21 mouse cellular contexts compared by ENCODE assay signal in genomic region chr8:35140775-35141174, GRCm38 (mm10).
"Had no signal": no experiment of that assay in that cellular context is flagged by ENCODE, and none has a peak within 500 bp of the region (broad histone marks: within the 10 kb centered on the region; RNA-seq: fewer than 3 reads in every experiment).

No protein-coding gene starts in this region.

- H3K36me3 ChIP-seq: heart, embryonic 13.5 days; heart, embryonic 15.5 days; hindbrain, embryonic 13.5 days; hindbrain, embryonic 15.5 days; kidney, embryonic 15.5 days; limb, embryonic 13.5 days; limb, embryonic 15.5 days; liver, embryonic 12.5 days had no signal

- H3K9ac ChIP-seq: heart, embryonic 13.5 days; heart, embryonic 15.5 days; hindbrain, embryonic 13.5 days; hindbrain, embryonic 15.5 days; kidney, embryonic 15.5 days; limb, embryonic 13.5 days; limb, embryonic 15.5 days; liver, embryonic 12.5 days; liver, embryonic 14.5 days had no signal

- DNase-seq: gastrocnemius, postnatal 14 days; gastrocnemius, postnatal 36 days; heart, adult 18-20 months; heart, postnatal 14 days; heart, postnatal 36 days; kidney, adult 18-20 months; kidney, adult 9 months; layer of hippocampus, adult 9-11 months; layer of hippocampus, postnatal 36 days; lung, adult 18-20 months had no signal

- H3K4me3 ChIP-seq: heart, embryonic 13.5 days; heart, embryonic 15.5 days; hindbrain, embryonic 13.5 days; hindbrain, embryonic 15.5 days; kidney, embryonic 15.5 days; limb, embryonic 13.5 days; limb, embryonic 15.5 days; liver, embryonic 12.5 days had no signal

- H3K27me3 ChIP-seq: heart, embryonic 13.5 days; heart, embryonic 15.5 days; hindbrain, embryonic 13.5 days; hindbrain, embryonic 15.5 days; kidney, embryonic 15.5 days; limb, embryonic 13.5 days; limb, embryonic 15.5 days; liver, embryonic 12.5 days had no signal

- H3K4me1 ChIP-seq: hindbrain, embryonic 13.5 days; hindbrain, embryonic 15.5 days; limb, embryonic 15.5 days; liver, embryonic 12.5 days had no signal

- H3K27ac ChIP-seq: heart, embryonic 13.5 days; heart, embryonic 15.5 days; hindbrain, embryonic 13.5 days; hindbrain, embryonic 15.5 days; hindbrain, postnatal 0 days; kidney, embryonic 15.5 days; kidney, postnatal 0 days; limb, embryonic 13.5 days; limb, embryonic 15.5 days; liver, embryonic 12.5 days; liver, embryonic 14.5 days had no signal
